Mouse (Mus musculus): ENCODE measurements around the gene Rgs19. TPM values are rescaled to one million over a fixed set of nuclear protein-coding genes. Genes with fewer than 3 reads are reported as not detected.

Rgs19 gene
- total RNA-seq, 2 experiments from 2014 or later = 16.4 to 20.1 TPM

GRCm38 (mm10) chr2:181684713-181685112, 9.1 kb downstream of the Rgs19 start:
- no peak for DNase-seq (ENCODE audit: low spot score in 2 of 2)

- DNase-seq (ENCODE audit: low spot score in 2 of 2) = no peak
These were observed 10.4 kb downstream of the Rgs19 start for GRCm38 (mm10) chr2:181683381-181683780.

DNA sequence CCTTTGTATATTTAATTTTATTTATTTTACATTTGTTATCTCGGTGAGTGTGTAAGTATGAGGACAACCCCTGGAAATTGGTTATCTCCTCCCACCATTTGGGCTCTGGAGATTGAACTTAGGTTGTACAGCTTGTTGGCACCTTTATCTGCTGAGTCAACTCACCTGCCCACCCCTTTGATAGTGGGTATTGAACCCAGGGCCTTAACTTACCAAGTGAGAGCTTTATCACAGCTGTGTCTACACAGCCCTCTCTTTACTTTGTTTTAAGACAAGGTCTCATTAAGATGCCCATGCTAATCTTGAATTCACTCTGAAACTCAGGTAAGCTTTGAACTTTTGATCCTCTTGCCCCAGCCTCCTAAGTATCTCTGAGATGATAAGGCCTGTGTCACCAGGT, 11.8 kb downstream of the Rgs19 start:
- DNase-seq (ENCODE audit: low spot score in 2 of 2) = no peak

GRCm38 (mm10) chr2:181680716-181681117, 13.1 kb downstream of the Rgs19 start:
- no peak for DNase-seq (ENCODE audit: low spot score in 2 of 2)

DNA sequence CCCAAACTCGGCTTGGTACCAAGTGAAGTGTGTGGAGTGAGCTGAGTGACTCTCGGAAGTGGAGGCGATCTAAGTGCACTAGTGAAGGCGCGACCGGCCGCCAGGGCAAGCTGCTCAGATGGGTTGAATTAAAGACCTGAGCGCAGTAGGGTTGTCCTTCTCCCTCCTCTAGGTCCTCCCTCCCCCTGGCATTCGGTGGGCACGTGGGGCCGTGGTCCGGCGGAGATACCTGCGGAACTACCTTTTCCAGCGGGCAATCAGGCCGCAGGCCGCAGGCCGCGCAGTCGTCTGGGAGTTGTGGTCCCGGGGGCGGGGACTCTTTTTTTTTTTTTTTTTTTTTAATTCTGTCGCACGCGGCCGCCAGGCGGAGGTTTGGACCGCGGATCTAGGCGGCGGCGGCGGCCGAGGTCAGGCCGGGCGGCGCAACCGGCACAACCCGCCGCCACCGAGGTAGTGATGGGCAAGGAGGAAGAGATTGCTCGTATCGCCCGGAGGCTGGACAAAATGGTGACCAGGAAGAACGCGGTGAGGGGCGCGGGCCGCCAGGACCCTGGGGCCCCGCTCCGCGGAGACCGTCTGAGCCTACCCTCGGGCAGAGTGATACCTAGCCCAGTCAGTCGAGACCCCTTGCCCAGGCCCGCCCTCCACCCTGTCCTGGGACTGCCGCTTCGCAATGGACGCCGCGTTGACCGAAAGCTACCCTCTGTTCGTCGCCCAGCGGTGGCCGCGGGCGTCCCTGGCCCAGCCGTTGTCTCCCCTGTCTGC, 13.6 kb downstream of the Rgs19 start, which contains the start of gene Tcea2:
Gene Tcea2, plus strand, starts transcription at position 360 of the 765 bp plus-strand sequence.
- DNase-seq (ENCODE audit: low spot score in 2 of 2) = peak in 1 of 2 experiments; percentile 64

DNA sequence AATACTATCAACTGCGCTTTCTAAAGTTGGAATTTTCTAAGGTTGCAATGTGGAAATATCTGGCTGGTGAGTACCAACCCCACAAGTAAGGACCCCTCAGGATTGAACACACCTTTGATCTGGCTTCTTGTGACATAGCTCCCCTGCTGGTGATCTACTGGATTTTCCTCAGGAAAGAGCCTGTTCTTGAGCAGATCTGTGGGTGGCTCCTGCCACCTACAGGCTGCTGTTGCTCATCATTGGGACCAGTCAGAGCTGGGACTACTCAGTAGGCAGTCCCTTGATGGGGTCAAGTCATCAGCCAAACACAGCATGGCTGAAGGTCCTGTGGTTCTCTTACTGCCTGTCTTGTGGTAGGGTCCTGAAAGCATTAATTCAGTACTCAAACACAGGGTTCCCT, 15.0 kb downstream of the Rgs19 start:
- DNase-seq (ENCODE audit: low spot score in 2 of 2) = peak in 1 of 2 experiments; percentile 69

DNA sequence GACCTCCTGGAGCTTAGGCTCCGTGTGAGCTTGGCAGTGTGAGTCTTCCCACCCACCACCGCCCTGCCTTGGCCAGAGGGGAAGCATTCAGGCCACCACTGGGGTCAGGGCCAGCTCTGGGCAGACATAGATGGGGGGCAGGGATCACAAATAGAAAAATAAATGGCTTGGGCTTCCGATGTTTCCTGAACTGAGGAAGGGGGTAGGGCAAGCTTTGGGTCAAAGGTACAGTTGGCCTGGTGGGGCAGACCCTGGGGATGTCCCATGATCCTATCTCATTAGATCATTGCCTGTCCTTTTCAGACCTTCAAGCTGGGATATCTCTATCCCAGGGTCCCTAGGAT, 16.1 kb downstream of the Rgs19 start:
- no peak for DNase-seq (ENCODE audit: low spot score in 2 of 2)

GRCm38 (mm10) chr2:181677096-181677754, 16.6 kb downstream of the Rgs19 start:
- no peak for DNase-seq (ENCODE audit: low spot score in 2 of 2)

DNA sequence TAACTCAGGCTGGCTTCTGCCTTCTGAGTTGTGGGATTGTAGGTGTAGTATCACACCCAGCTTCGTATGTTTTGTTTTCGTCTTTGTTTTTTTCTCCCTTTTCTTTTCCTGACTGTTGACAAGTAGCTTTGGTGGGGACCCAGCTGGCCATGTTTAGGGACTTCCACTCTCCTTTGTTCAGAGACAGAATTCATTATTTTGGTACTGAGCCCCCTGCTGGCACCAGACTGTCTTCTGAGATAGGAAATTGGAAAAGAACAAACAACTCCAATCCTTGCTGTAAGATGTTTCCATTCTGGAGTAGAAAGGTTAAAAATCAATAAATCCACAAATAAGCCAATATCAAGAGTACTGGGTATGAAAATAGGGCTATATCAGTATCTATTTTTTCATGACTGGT, 17.4 kb downstream of the Rgs19 start:
- DNase-seq (ENCODE audit: low spot score in 2 of 2) = no peak

DNA sequence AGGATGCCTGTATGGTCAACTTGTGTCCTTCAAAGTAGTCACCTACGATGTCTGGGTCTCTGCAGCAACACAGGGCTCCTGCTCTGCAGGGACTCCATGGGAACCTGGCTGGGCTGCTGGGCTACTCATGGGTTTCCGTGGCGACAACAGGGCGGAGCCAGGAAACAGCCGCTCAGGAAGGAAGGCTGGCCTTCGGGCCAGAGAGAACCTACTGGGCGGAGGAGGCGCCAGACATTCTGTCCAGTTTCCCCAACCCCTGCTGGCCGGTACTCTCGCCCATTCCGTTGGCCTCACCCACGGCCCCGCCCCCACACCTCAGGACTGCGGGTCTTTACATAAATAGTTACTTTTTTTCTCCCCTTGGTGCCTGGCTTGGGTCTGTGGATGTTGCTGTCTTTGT, 18.3 kb downstream of the Rgs19 start:
- DNase-seq (ENCODE audit: low spot score in 2 of 2) = peak in 1 of 2 experiments; percentile 47

GRCm38 (mm10) chr2:181674934-181675333, 18.8 kb downstream of the Rgs19 start:
- no peak for DNase-seq (ENCODE audit: low spot score in 2 of 2)

DNA sequence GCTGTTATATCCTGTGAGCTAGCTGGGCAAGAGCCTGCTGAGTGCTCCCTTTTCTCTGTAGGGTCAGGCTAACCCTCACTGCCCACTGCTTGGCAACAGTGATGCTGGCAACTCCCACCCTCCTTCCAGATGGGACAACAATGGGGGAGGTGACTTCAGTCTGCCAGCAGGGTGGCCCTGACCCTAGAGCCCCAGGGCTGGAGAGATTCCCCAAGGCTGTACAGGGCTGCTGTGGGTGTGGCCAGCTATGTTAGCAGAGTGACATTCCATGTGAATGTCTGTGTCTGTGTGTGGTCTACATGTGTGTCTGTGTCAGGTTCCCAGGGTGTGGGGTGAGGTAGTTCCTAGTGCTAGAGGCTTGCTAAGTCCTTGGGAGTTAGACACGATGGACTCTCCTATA, 20.3 kb downstream of the Rgs19 start:
- DNase-seq (ENCODE audit: low spot score in 2 of 2) = no peak

- DNase-seq (ENCODE audit: low spot score in 2 of 2) = no peak
These were observed 21.8 kb downstream of the Rgs19 start for GRCm38 (mm10) chr2:181671984-181672383.

GRCm38 (mm10) chr2:181671326-181671725, 22.5 kb downstream of the Rgs19 start, which contains the start of gene Sox18:
Sox18 (minus strand) TSS chr2:181671640.
- peak in 1 of 2 experiments; percentile 24 for DNase-seq (ENCODE audit: low spot score in 2 of 2)

DNA sequence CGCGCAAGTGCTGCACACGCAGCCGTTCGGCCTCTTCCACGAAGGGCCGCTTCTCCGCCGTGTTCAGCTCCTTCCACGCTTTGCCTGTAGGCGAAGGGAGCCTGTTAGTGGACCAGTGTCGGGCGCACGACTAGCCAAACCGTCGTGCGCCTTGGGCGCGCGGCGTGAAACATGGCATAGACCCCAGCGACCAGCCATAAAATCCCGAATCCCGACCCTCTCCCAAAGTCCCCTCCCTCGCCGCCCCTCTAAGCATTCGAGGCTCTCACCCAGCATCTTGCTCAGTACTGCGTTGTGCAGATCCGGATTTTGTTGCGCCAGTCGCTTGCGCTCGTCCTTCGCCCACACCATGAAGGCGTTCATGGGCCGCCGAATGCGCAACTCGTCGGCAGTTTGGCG, 22.9 kb downstream of the Rgs19 start:
- DNase-seq (ENCODE audit: low spot score in 2 of 2) = no peak

DNA sequence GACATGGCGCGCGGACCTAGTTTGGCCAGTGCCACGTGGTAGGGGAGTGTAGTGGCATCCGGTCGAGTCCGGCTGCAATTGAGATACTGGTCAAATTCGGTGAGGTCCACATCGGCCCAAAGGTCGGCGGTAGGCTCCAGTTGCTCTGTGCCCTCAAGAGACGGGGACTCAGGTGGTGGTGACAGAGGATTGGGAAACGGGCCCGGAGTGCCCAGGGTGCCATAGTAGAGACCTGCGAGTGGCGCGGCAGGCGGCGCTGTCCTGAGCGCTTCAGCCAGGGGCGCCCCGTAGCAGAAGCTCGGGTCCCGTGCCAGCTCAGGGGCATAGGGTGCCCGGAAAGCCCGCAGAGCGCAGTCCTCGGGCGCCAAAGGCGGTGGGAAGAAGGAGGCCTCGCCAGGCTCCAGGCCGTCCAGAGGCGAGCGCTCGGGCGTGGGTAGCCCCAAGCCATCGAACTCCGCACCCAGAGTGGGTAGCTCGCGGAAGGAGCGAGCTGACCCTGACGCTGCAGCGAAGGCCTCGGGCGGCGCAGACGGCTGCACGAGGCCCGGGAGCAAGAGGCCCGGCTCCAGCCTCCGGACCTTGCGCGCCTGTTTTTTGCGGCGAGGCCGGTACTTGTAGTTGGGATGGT, 23.4 kb downstream of the Rgs19 start:
- DNase-seq (ENCODE audit: low spot score in 2 of 2) = no peak

DNA sequence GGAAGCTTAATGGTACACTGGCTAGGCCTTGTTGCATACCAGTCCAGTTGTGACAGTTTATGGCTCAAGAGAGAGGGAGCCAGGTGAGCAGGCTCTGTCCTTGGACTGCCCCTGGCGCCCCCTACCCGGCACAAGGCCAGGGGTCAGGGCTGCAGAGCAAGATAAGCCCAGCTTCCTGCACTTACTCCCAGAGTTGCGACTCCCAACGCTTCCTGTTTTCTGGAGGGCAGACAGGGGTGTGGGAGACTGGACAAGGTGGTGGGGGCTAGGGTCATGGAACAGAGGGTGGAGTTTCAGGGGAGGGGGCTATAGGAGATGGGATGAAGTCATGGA, 30.5 kb downstream of the Rgs19 start:
- DNase-seq (ENCODE audit: low spot score in 2 of 2) = no peak

DNA sequence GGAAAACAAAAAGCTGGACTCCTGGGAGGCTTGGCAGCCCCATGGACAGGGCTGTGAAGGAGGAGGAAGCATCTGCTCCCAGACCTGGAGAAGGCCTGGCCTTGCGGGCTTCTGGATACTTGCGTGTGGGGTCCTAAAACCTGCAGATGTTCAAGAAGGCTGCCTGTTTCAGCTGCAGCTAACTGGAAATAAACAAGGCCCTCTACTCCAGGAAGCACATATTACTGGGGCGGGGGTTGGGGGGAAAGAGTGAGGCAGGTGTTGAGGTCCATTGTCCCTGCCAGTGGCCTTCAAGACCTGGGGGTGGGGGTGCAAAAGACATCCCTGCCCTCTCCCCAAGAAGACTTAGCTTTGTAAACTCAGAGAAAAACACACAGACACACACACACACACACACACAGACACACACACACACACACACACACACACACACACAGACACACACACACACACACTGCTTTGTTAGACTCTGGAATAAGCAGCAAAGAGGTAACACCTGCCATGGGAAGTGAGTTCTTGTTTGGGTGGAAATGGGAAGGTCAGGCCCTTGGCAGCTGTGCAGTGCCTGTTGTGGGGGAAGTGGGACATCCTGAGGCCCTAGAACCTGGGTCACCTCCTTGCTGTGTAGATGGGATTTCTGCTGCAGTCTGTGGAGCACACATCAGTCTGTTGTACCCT, 31.0 kb downstream of the Rgs19 start:
- DNase-seq (ENCODE audit: low spot score in 2 of 2) = no peak

DNA sequence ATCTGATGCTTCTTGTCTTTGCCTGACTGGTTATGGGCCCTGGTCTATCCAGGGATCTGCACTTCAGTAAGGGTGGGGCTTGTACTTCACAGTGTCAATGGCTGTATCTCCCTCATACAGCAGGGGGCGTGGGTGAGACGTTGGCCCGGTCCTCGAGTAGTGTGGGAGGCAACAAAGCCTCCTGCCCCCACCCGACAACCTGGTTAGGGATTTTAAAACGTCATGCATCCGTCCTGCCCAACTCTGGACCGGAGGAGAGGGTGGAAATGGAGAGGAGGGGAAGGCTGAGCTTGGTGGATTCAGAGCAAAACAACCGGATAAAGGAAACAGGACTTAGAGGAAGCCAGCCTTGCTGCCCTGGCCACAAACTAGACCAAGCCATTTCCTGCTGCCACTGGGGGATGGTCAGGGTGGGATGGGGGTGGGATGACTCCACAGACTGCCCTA, 34.1 kb downstream of the Rgs19 start:
- DNase-seq (ENCODE audit: low spot score in 2 of 2) = peak; percentile 53 to 79

DNA sequence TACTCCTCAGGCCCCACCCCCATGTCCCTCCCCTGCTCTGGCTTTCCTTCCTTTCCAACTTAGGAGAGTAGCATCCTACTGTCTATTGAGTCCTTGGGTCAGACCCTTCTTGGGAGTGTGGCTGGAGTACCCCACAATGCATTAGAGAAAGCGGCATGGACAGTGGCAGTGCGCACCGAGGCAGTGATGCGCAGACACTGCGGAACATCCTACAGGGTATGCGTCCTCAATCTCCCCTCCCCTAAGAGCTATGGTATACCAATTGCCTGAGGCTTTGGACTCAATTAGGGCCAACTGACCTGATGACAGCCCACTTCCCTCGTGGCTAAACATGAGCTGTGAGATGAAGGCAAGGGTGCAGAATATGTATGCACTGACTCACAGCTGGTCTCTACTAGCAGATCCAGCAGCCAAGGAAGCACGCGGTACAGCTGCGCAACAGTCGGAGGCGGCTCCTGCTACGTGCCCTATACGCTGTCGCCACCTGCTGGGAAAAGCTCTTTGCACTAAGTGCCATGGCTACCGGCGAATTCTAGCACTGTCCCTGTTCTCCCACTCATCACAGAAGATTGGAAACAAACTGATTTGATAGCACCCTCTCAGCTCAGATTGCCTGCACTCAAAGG, 34.7 kb downstream of the Rgs19 start:
- peak in 1 of 2 experiments; percentile 58 for DNase-seq (ENCODE audit: low spot score in 2 of 2)

GRCm38 (mm10) chr2:181658528-181658927, 35.2 kb downstream of the Rgs19 start:
- no peak for DNase-seq (ENCODE audit: low spot score in 2 of 2)
